Mouse (Mus musculus): Measurements from ENCODE around the gene Gm45808. TPM values are rescaled to one million over a fixed set of nuclear protein-coding genes. Genes with fewer than 3 reads are reported as not detected.
A peak's percentile ranks its signal among the peaks of the same experiment; 100 is the strongest.
"Not testable (repeated sequence)": the region's sequence is repeated elsewhere in the genome, so short reads cannot be mapped to it uniquely, and the experiment has no call there.

Gm45808 gene
- polyA plus RNA-seq, 1 experiment from 2014 or later: not detected

- H3K27ac ChIP-seq: no peak overlapping the region
- 96% methylated on average over 1 of the region's 1 CpGs for WGBS
- ATAC-seq (ENCODE audit: low FRiP score, low read depth): no peak
- no peak overlapping the region for H3K4me3 ChIP-seq
- H3K9ac ChIP-seq: no peak overlapping the region
- H3K9me3 ChIP-seq: no peaks in the 10 kb centered on the region
- 0 out of 2 replicates have a peak, but pooled peaks cover 4% of the 10 kb centered on the region for H3K4me1 ChIP-seq
- H3K27me3 ChIP-seq: no peaks in the 10 kb centered on the region
- no peaks in the 10 kb centered on the region for H3K36me3 ChIP-seq
- no peak overlapping the region for H3K4me2 ChIP-seq (replicated peaks)
Measured at GRCm38 (mm10) chr7:45482166-45482565, 4.4 kb downstream of the Gm45808 start.

- Histone ChIP-seq H3K9ac (no peak within 1 kb of the TSS), H3K4me2 (replicated peaks) (no peak within 1 kb of the TSS), H3K36me3 (no peaks in the 10 kb centered on the region), H3K4me3 (no peak within 1 kb of the TSS), H3K9me3 (no peaks in the 10 kb centered on the region), H3K27ac (no peak within 1 kb of the TSS), H3K27me3 (no peaks in the 10 kb centered on the region), H3K4me1 (0 out of 2 replicates have a peak, but pooled peaks cover 3% of the 10 kb centered on the region)
- 49% methylated on average over 15 of the region's 15 CpGs for WGBS
- peak; percentile 80 for ATAC-seq (ENCODE audit: low FRiP score, low read depth)
Measured at GRCm38 (mm10) chr7:45481374-45481927, 5.2 kb downstream of the Gm45808 start, which contains the start of gene Tulp2. Gene Tulp2 (plus strand): TSS chr7:45481877.

- H3K9me3 ChIP-seq: not testable (repeated sequence)
- 79% methylated on average over 4 of the region's 4 CpGs for WGBS
Measured at GRCm38 (mm10) chr7:45480310-45480709, 6.3 kb downstream of the Gm45808 start.

GRCm38 (mm10) chr7:45478774-45479173, 7.8 kb downstream of the Gm45808 start:
- H3K4me1 ChIP-seq: 0 out of 2 replicates have a peak, but pooled peaks cover 3% of the 10 kb centered on the region
- no peaks in the 10 kb centered on the region for H3K36me3 ChIP-seq
- H3K27me3 ChIP-seq: no peaks in the 10 kb centered on the region
- no peak overlapping the region for H3K4me3 ChIP-seq
- no peak overlapping the region for H3K4me2 ChIP-seq (replicated peaks)
- H3K9me3 ChIP-seq: no peaks in the 10 kb centered on the region
- ATAC-seq (ENCODE audit: low FRiP score, low read depth): no peak
- 88% methylated on average over 7 of the region's 7 CpGs for WGBS
- H3K9ac ChIP-seq: no peak overlapping the region
- H3K27ac ChIP-seq: no peak overlapping the region

More at GRCm38 (mm10) chr7:45480310-45480709, 6.3 kb downstream of the Gm45808 start:
- H3K9ac ChIP-seq; H3K4me2 ChIP-seq (replicated peaks); H3K27ac ChIP-seq; H3K4me3 ChIP-seq; H3K4me1 ChIP-seq; H3K27me3 ChIP-seq; ATAC-seq (ENCODE audit: low FRiP score, low read depth); H3K36me3 ChIP-seq: not testable (repeated sequence)

GRCm38 (mm10) chr7:45477003-45477402, 9.6 kb downstream of the Gm45808 start:
- Histone ChIP-seq H3K9ac (no peak overlapping the region), H3K27me3 (no peaks in the 10 kb centered on the region), H3K4me1 (0 out of 2 replicates have a peak, but pooled peaks cover 3% of the 10 kb centered on the region), H3K9me3 (no peaks in the 10 kb centered on the region), H3K4me3 (no peak overlapping the region), H3K36me3 (no peaks in the 10 kb centered on the region), H3K27ac (no peak overlapping the region; the same call in 1 of the 2 replicates), H3K4me2 (replicated peaks) (no peak overlapping the region)
- ATAC-seq (ENCODE audit: low FRiP score, low read depth): no peak
- 12% methylated on average over 3 of the region's 3 CpGs for WGBS

GRCm38 (mm10) chr7:45476453-45476852, 10.2 kb downstream of the Gm45808 start:
- no peak overlapping the region for H3K4me3 ChIP-seq
- H3K9ac ChIP-seq: no peak overlapping the region
- H3K4me2 ChIP-seq (replicated peaks): no peak overlapping the region
- no peaks in the 10 kb centered on the region for H3K27me3 ChIP-seq
- 43% methylated on average over 1 of the region's 1 CpGs for WGBS
- H3K36me3 ChIP-seq: no peaks in the 10 kb centered on the region
- ATAC-seq (ENCODE audit: low FRiP score, low read depth): no peak
- H3K9me3 ChIP-seq: no peaks in the 10 kb centered on the region
- no peak overlapping the region for H3K27ac ChIP-seq
- H3K4me1 ChIP-seq: 0 out of 2 replicates have a peak, but pooled peaks cover 3% of the 10 kb centered on the region

GRCm38 (mm10) chr7:45475291-45475969, 11.2 kb downstream of the Gm45808 start:
- Histone ChIP-seq H3K9me3 (no peaks in the 10 kb centered on the region), H3K36me3 (no peaks in the 10 kb centered on the region), H3K4me1 (0 out of 2 replicates have a peak, but pooled peaks cover 3% of the 10 kb centered on the region), H3K9ac (peak overlapping the region; percentile 48), H3K27me3 (no peaks in the 10 kb centered on the region), H3K4me2 (replicated peaks) (peak overlapping the region; percentile 51), H3K4me3 (peak overlapping the region; percentile 24), H3K27ac (no peak overlapping the region)
- 64% methylated on average over 16 of the region's 16 CpGs for WGBS
- no peak for ATAC-seq (ENCODE audit: low FRiP score, low read depth)

GRCm38 (mm10) chr7:45470869-45471268, 15.7 kb downstream of the Gm45808 start:
- no peak for ATAC-seq (ENCODE audit: low FRiP score, low read depth)
- Histone ChIP-seq H3K4me2 (replicated peaks) (no peak overlapping the region), H3K4me1 (peaks cover 9% of the 10 kb centered on the region), H3K27me3 (no peaks in the 10 kb centered on the region), H3K36me3 (no peaks in the 10 kb centered on the region), H3K9ac (no peak overlapping the region), H3K27ac (no peak overlapping the region), H3K9me3 (no peaks in the 10 kb centered on the region), H3K4me3 (no peak overlapping the region)
- WGBS: 6% methylated on average over 3 of the region's 3 CpGs

- Histone ChIP-seq H3K4me2 (replicated peaks) (peak overlapping the region; percentile 70), H3K4me1 (peaks cover 15% of the 10 kb centered on the region), H3K9ac (peak overlapping the region; percentile 43; the same call in 1 of the 2 replicates), H3K9me3 (no peaks in the 10 kb centered on the region), H3K27ac (no peak overlapping the region), H3K36me3 (peaks cover 35% of the 10 kb centered on the region), H3K27me3 (no peaks in the 10 kb centered on the region), H3K4me3 (peak overlapping the region; percentile 85)
- no peak for ATAC-seq (ENCODE audit: low FRiP score, low read depth)
- WGBS: 25% methylated on average over 7 of the region's 7 CpGs
Measured at GRCm38 (mm10) chr7:45467090-45467670, 19.4 kb downstream of the Gm45808 start.

- H3K4me2 ChIP-seq (replicated peaks): peak within 1 kb of the TSS; percentile 70
- H3K9me3 ChIP-seq: no peaks in the 10 kb centered on the region
- H3K9ac ChIP-seq: peak within 1 kb of the TSS; percentile 83
- under 1% methylated on average over 58 of the region's 58 CpGs for WGBS
- peak; percentile 76 for ATAC-seq (ENCODE audit: low FRiP score, low read depth)
- peak within 1 kb of the TSS; percentile 44; the same call in 1 of the 2 replicates for H3K27ac ChIP-seq
- H3K4me1 ChIP-seq: peaks cover 19% of the 10 kb centered on the region
- peaks cover 40% of the 10 kb centered on the region for H3K36me3 ChIP-seq
- no peaks in the 10 kb centered on the region for H3K27me3 ChIP-seq
- H3K4me3 ChIP-seq: peak within 1 kb of the TSS; percentile 85
Measured at GRCm38 (mm10) chr7:45466283-45467089, 20.1 kb downstream of the Gm45808 start, which contains the start of gene Bax. Gene Bax (minus strand): TSS chr7:45466898.

- Histone ChIP-seq H3K4me2 (replicated peaks) (peak overlapping the region; percentile 70), H3K9me3 (no peaks in the 10 kb centered on the region), H3K36me3 (peaks cover 41% of the 10 kb centered on the region), H3K4me3 (peak overlapping the region; percentile 85), H3K9ac (peak overlapping the region; percentile 83), H3K4me1 (peaks cover 27% of the 10 kb centered on the region), H3K27ac (no peak overlapping the region), H3K27me3 (no peaks in the 10 kb centered on the region)
- 82% methylated on average over 9 of the region's 9 CpGs for WGBS
- no peak for ATAC-seq (ENCODE audit: low FRiP score, low read depth)
Measured at GRCm38 (mm10) chr7:45465549-45465948, 21.1 kb downstream of the Gm45808 start.

All from limb, embryonic 13.5 days (tissue).